Mouse (Mus musculus) splenic B cell, adult 2 months (primary cell): ENCODE measurements around the gene Hyou1.

Source experiments
- DNase-seq: peaks from one replicate; pipeline ENCODE4 v3.0.0-alpha.2; 2011; ENCODE audit warnings: low read depth, low spot score
- H3K27me3 ChIP-seq: 2 replicates; pipeline ENCODE4 v1.6.1; 2012; ENCODE audit warnings: mild to moderate bottlenecking, low read length, moderate library complexity, mixed read lengths; ENCODE audit not compliant: control insufficient read depth, poor library complexity, insufficient read depth, severe bottlenecking
- H3K36me3 ChIP-seq: 2 replicates; pipeline ENCODE4 v1.6.1; 2012; ENCODE audit warnings: mild to moderate bottlenecking, low read length, moderate library complexity, mixed read lengths; ENCODE audit not compliant: control insufficient read depth, poor library complexity, insufficient read depth, severe bottlenecking

The Hyou1 gene

GRCm38 (mm10) chr9:44378153-44378730, 1.0 kb upstream of the Hyou1 start:
- Histone ChIP-seq H3K36me3 (peaks cover 8% of the 10 kb centered on the region), H3K27me3 (no peaks in the 10 kb centered on the region)
- DNase-seq: peak; percentile 28

- H3K27me3 ChIP-seq: no peaks in the 10 kb centered on the region
- no peak for DNase-seq
- peaks cover 9% of the 10 kb centered on the region for H3K36me3 ChIP-seq
Observed at GRCm38 (mm10) chr9:44379862-44380261, 572 bp downstream of the Hyou1 start.

- Histone ChIP-seq H3K36me3 (peaks cover 18% of the 10 kb centered on the region), H3K27me3 (no peaks in the 10 kb centered on the region)
- no peak for DNase-seq
Observed at GRCm38 (mm10) chr9:44384596-44384995, 5.3 kb downstream of the Hyou1 start.

GRCm38 (mm10) chr9:44387221-44387620, 7.9 kb downstream of the Hyou1 start:
- Histone ChIP-seq H3K27me3 (no peaks in the 10 kb centered on the region), H3K36me3 (peaks cover 19% of the 10 kb centered on the region)
- DNase-seq: no peak

- peak; percentile 76 for DNase-seq
- Histone ChIP-seq H3K27me3 (no peaks in the 10 kb centered on the region), H3K36me3 (peaks cover 16% of the 10 kb centered on the region)
Observed at GRCm38 (mm10) chr9:44389273-44389672, 10.0 kb downstream of the Hyou1 start.

- Histone ChIP-seq H3K27me3 (no peaks in the 10 kb centered on the region), H3K36me3 (peaks cover 14% of the 10 kb centered on the region)
- peak; percentile 82 for DNase-seq
Observed at GRCm38 (mm10) chr9:44391466-44391865, 12.2 kb downstream of the Hyou1 start.

- no peaks in the 10 kb centered on the region for H3K27me3 ChIP-seq
Observed at GRCm38 (mm10) chr9:44396684-44397411, 17.6 kb downstream of the Hyou1 start, which contains the start of gene Slc37a4. Gene Slc37a4 (plus strand): TSS chr9:44396852.

GRCm38 (mm10) chr9:44398087-44398486, 18.8 kb downstream of the Hyou1 start:
- DNase-seq: no peak
- H3K27me3 ChIP-seq: no peaks in the 10 kb centered on the region
- H3K36me3 ChIP-seq: peaks cover 2% of the 10 kb centered on the region

More at GRCm38 (mm10) chr9:44396684-44397411, 17.6 kb downstream of the Hyou1 start, which contains the start of gene Slc37a4:
- peak; percentile 96 for DNase-seq
- no peaks in the 10 kb centered on the region; the same call in 1 of the 2 replicates for H3K36me3 ChIP-seq

GRCm38 (mm10) chr9:44398551-44398950, 19.3 kb downstream of the Hyou1 start:
- Histone ChIP-seq H3K36me3 (peaks cover 3% of the 10 kb centered on the region), H3K27me3 (no peaks in the 10 kb centered on the region)
- no peak for DNase-seq

- peaks cover 9% of the 10 kb centered on the region for H3K36me3 ChIP-seq
- no peak for DNase-seq
- no peaks in the 10 kb centered on the region for H3K27me3 ChIP-seq
Observed at GRCm38 (mm10) chr9:44399114-44399794, 20.0 kb downstream of the Hyou1 start.

GRCm38 (mm10) chr9:44399795-44400114, 20.5 kb downstream of the Hyou1 start:
- no peak for DNase-seq
- Histone ChIP-seq H3K36me3 (peaks cover 13% of the 10 kb centered on the region), H3K27me3 (no peaks in the 10 kb centered on the region)

- no peaks in the 10 kb centered on the region for H3K27me3 ChIP-seq
- no peak for DNase-seq
- peaks cover 13% of the 10 kb centered on the region for H3K36me3 ChIP-seq
Observed at GRCm38 (mm10) chr9:44401081-44401480, 21.8 kb downstream of the Hyou1 start.

GRCm38 (mm10) chr9:44405011-44405410, 25.7 kb downstream of the Hyou1 start:
- Histone ChIP-seq H3K36me3 (peaks cover 15% of the 10 kb centered on the region), H3K27me3 (no peaks in the 10 kb centered on the region)
- DNase-seq: no peak

GRCm38 (mm10) chr9:44406906-44407751, 27.8 kb downstream of the Hyou1 start, which contains the start of the genes Rps25 and Trappc4:
Gene Rps25 (plus strand): TSS chr9:44407139.
Gene Trappc4 (minus strand): TSS chr9:44407600.
- Histone ChIP-seq H3K27me3 (no peaks in the 10 kb centered on the region), H3K36me3 (peaks cover 24% of the 10 kb centered on the region)
- peak; percentile 96 for DNase-seq
